Mouse (Mus musculus) neural tube, embryonic 11.5 days (tissue): ENCODE results near the gene Uts2b. TPM values are rescaled to one million over a fixed set of nuclear protein-coding genes. Genes with fewer than 3 reads are reported as not detected.

Source experiments
- polyA plus RNA-seq: library from polyadenylated mRNA; unstranded; fragments of >200 nt; fragmentation: Nextera tagmentation; extraction: Ambion mirVana; gene quantifications from 2 replicates; pipeline ENCODE4 v1.2.1, GENCODE M21; 2014

Uts2b gene
- polyA plus RNA-seq, 1 experiment from 2014 or later, result 10.7 TPM

Other genes starting within 250 kb of the Uts2b start
- not detected in 2 replicates for gene Ostn, start 62.8 kb downstream of the Uts2b start, polyA plus RNA-seq
- gene Ccdc50, start 18.6 kb upstream of the Uts2b start, polyA plus RNA-seq, result 71.2 and 82.8 TPM in 2 replicates